Mouse (Mus musculus) CH12.LX (cell line): Measurements from ENCODE around the gene Xrcc6. TPM values are rescaled to one million over a fixed set of nuclear protein-coding genes. Genes with fewer than 3 reads are reported as not detected.

Source experiments
- DNase-seq: peaks from one replicate; pipeline ENCODE4 v3.0.0-alpha.2; 2013; ENCODE audit errors: extremely low read depth
- H3K27ac ChIP-seq: 2 replicates; pipeline ENCODE4 v1.5.1; 2012; ENCODE audit warnings: low read depth, mild to moderate bottlenecking, control low read depth, moderate library complexity; ENCODE audit not compliant: insufficient read depth
- H3K27me3 ChIP-seq: replicated peaks from 2 replicates; pipeline ENCODE3; 2012; ENCODE audit warnings: inconsistent platforms
- H3K36me3 ChIP-seq, 2 experiments: replicated peaks in 1 of 2; 2 replicates each; pipeline versions ENCODE3 to v1.6.1; 2012; ENCODE audit warnings: inconsistent platforms in 1 of 2, low read length in 1 of 2, mild to moderate bottlenecking in 1 of 2, mixed read lengths in 1 of 2, moderate library complexity in 1 of 2; ENCODE audit not compliant: control insufficient read depth in 1 of 2, insufficient read depth in 1 of 2
- H3K4me1 ChIP-seq, 2 experiments: 2 replicates each; pipeline ENCODE4 v1.6.1; 2012; ENCODE audit warnings: inconsistent platforms in 1 of 2, moderate library complexity in 1 of 2; ENCODE audit not compliant: insufficient read depth in 2 of 2, control insufficient read depth in 1 of 2
- H3K4me2 ChIP-seq: 2 replicates; pipeline ENCODE4 v1.6.1; 2012; ENCODE audit warnings: low read depth, mild to moderate bottlenecking, control low read depth; ENCODE audit not compliant: poor library complexity, insufficient read depth, severe bottlenecking
- H3K4me3 ChIP-seq, 3 experiments: fragments of 150-350 bp in 1 of 3; sonication (generic) in 1 of 3; replicated peaks in 1 of 3; 2 replicates each; pipeline versions ENCODE3 to v1.5.1; 2011 to 2012; ENCODE audit warnings: low read depth in 2 of 3, low read length in 2 of 3, mild to moderate bottlenecking in 2 of 3, moderate library complexity in 2 of 3, control low read depth in 1 of 3, improper control_type of control experiment in 1 of 3, inconsistent platforms in 1 of 3, mixed read lengths in 1 of 3; ENCODE audit not compliant: poor library complexity in 1 of 3
- H3K79me2 ChIP-seq: replicated peaks from 2 replicates; pipeline ENCODE4 v1.6.1; 2012; ENCODE audit warnings: mild to moderate bottlenecking, moderate library complexity; ENCODE audit not compliant: control insufficient read depth, poor library complexity, insufficient read depth, severe bottlenecking; ENCODE audit errors: extremely low read depth
- H3K9ac ChIP-seq: 2 replicates; pipeline ENCODE4 v1.6.1; 2012; ENCODE audit warnings: low read depth, mild to moderate bottlenecking, control low read depth, moderate library complexity; ENCODE audit not compliant: insufficient read depth
- H3K9me3 ChIP-seq: replicated peaks from 2 replicates; pipeline ENCODE3; 2012; ENCODE audit warnings: low read length, inconsistent platforms, mixed read lengths
- BHLHE40 ChIP-seq: IDR thresholded peaks from 2 replicates; pipeline ENCODE4 v1.6.1; 2011; ENCODE audit warnings: mild to moderate bottlenecking, low read depth, low read length, improper control_type of control experiment
- CHD1 ChIP-seq: IDR thresholded peaks from 2 replicates; pipeline ENCODE4 v1.6.1; 2012; ENCODE audit warnings: low read depth, low read length, improper control_type of control experiment, inconsistent platforms
- CTCF ChIP-seq, 2 experiments: IDR thresholded peaks in 1 of 2; conservative IDR thresholded peaks in 1 of 2; 2 replicates each; pipeline ENCODE4 v1.5.1; 2011 to 2012; ENCODE audit warnings: low read depth in 2 of 2, low read length in 2 of 2, improper control_type of control experiment in 1 of 2, inconsistent platforms in 1 of 2, mild to moderate bottlenecking in 1 of 2, moderate library complexity in 1 of 2
- E2F4 ChIP-seq: IDR thresholded peaks from 2 replicates; pipeline ENCODE4 v1.6.1; 2011; ENCODE audit warnings: low read depth, low read length, improper control_type of control experiment; ENCODE audit not compliant: insufficient replicate concordance
- ELF1 ChIP-seq: IDR thresholded peaks from 2 replicates; pipeline ENCODE4 v1.6.1; 2014; ENCODE audit warnings: low read depth, mild to moderate bottlenecking, inconsistent platforms, low read length, improper control_type of control experiment
- EP300 ChIP-seq: IDR thresholded peaks from 2 replicates; pipeline ENCODE4 v1.6.1; 2011; ENCODE audit warnings: low read length, improper control_type of control experiment
- HCFC1 ChIP-seq: IDR thresholded peaks from 2 replicates; pipeline ENCODE4 v1.6.1; 2012; ENCODE audit warnings: low read depth, mild to moderate bottlenecking, inconsistent platforms, low read length, improper control_type of control experiment
- IRF4 ChIP-seq: IDR thresholded peaks from 2 replicates; pipeline ENCODE4 v1.6.1; 2014; ENCODE audit warnings: low read depth, mild to moderate bottlenecking, inconsistent platforms, low read length, improper control_type of control experiment
- JUND ChIP-seq: conservative IDR thresholded peaks from 2 replicates; pipeline ENCODE4 v1.6.1; 2011; ENCODE audit warnings: low read depth, low read length, improper control_type of control experiment
- KAT2A ChIP-seq: IDR thresholded peaks from 2 replicates; pipeline ENCODE4 v1.6.1; 2012; ENCODE audit warnings: low read length, improper control_type of control experiment, inconsistent platforms; ENCODE audit not compliant: insufficient replicate concordance
- MAZ ChIP-seq: IDR thresholded peaks from 2 replicates; pipeline ENCODE4 v1.6.1; 2012; ENCODE audit warnings: low read depth, mild to moderate bottlenecking, inconsistent platforms, low read length, improper control_type of control experiment, moderate library complexity
- PAX5 ChIP-seq: IDR thresholded peaks from 2 replicates; pipeline ENCODE4 v1.6.1; 2012; ENCODE audit warnings: low read length, inconsistent platforms, mixed read lengths
- POLR2AphosphoS2 ChIP-seq: IDR thresholded peaks from 2 replicates; pipeline ENCODE4 v1.6.1; 2011; ENCODE audit warnings: low read depth, low read length, improper control_type of control experiment
- RAD21 ChIP-seq: IDR thresholded peaks from 2 replicates; pipeline ENCODE4 v1.6.1; 2011; ENCODE audit warnings: low read depth, mild to moderate bottlenecking, low read length, improper control_type of control experiment, moderate library complexity
- SIN3A ChIP-seq: IDR thresholded peaks from 2 replicates; pipeline ENCODE4 v1.6.1; 2012; ENCODE audit warnings: low read length, improper control_type of control experiment, inconsistent platforms
- SMC3 ChIP-seq: IDR thresholded peaks from 2 replicates; pipeline ENCODE4 v1.6.1; 2011; ENCODE audit warnings: low read depth, low read length, improper control_type of control experiment
- TCF12 ChIP-seq: IDR thresholded peaks from 2 replicates; pipeline ENCODE4 v1.6.1; 2014; ENCODE audit warnings: low read depth, mild to moderate bottlenecking, inconsistent platforms, low read length, improper control_type of control experiment
- UBTF ChIP-seq: IDR thresholded peaks from 2 replicates; pipeline ENCODE4 v1.6.1; 2012; ENCODE audit warnings: low read depth, mild to moderate bottlenecking, inconsistent platforms, low read length, improper control_type of control experiment, moderate library complexity
- USF1 ChIP-seq: IDR thresholded peaks from 2 replicates; pipeline ENCODE4 v1.6.1; 2014; ENCODE audit warnings: low read depth, mild to moderate bottlenecking, inconsistent platforms, low read length, improper control_type of control experiment
- USF2 ChIP-seq: conservative IDR thresholded peaks from 2 replicates; pipeline ENCODE4 v1.6.1; 2011; ENCODE audit warnings: low read depth, low read length, improper control_type of control experiment
- ZC3H11A ChIP-seq: IDR thresholded peaks from 2 replicates; pipeline ENCODE4 v1.6.1; 2012; ENCODE audit warnings: low read depth, mild to moderate bottlenecking, inconsistent platforms, low read length, improper control_type of control experiment
- ZNF384 ChIP-seq: IDR thresholded peaks from 2 replicates; pipeline ENCODE4 v1.6.1; 2012; ENCODE audit warnings: low read depth, low read length, improper control_type of control experiment, inconsistent platforms
- dilution Hi-C: fragments of 300-500 bp; cut with MboI; formaldehyde crosslinking; loops from 2 replicates; pipeline ENCODE4 v1.14.3; 2020; ENCODE audit warnings: low sequenced_read_pairs; ENCODE audit not compliant: extremely low pct_unique_long_range_greater_than_20kb, extremely low pct_ligation_motif_present
- in situ Hi-C: fragments of 300-500 bp; cut with MboI; formaldehyde crosslinking; loops from 3 replicates; pipeline ENCODE4 v1.14.3; 2019; ENCODE audit warnings: low sequenced_read_pairs, low pct_ligation_motif_present, low pct_unique_long_range_greater_than_20kb, mixed read lengths
- polyA plus RNA-seq: library from polyadenylated mRNA; unstranded; fragments of >175 nt; gene quantifications from 2 replicates; pipeline ENCODE4 v1.2.1, GENCODE M21; 2012; ENCODE audit warnings: low read depth; ENCODE audit not compliant: insufficient read length
- total RNA-seq, 2 experiments: library from RNA; depleted of rRNA; stranded (reverse); fragments of 300-350 nt in 1 of 2; fragments of >200 nt in 1 of 2; gene quantifications; 2 replicates each; pipeline ENCODE4 v1.2.3; 2012 to 2014

Xrcc6 gene
- total and polyA plus RNA-seq, 3 experiments, result 67.3 to 83.5 (median 80.8) TPM

- no peak for TF ChIP-seq ZNF384
- TF ChIP-seq SMC3, result no peak
- TF ChIP-seq USF1, result no peak
- no peak for TF ChIP-seq RAD21
- TF ChIP-seq PAX5, result no peak
- TF ChIP-seq SIN3A, result no peak
- no peak for TF ChIP-seq USF2
- Histone ChIP-seq H3K36me3 (no peaks in the 10 kb centered on the region), H3K4me2 (no peak overlapping the region), H3K4me1 (peaks cover 14 to 54% of the 10 kb centered on the region in 2 experiments), H3K9ac (no peak overlapping the region), H3K9me3 (no peaks in the 10 kb centered on the region), H3K79me2 (no peaks in the 10 kb centered on the region), H3K27me3 (no peaks in the 10 kb centered on the region), H3K4me3 (no peak overlapping the region), H3K27ac (no peak overlapping the region)
- in situ Hi-C loops, result no loop called here
- DNase-seq, result no peak
- dilution Hi-C loops, result no loop called here
These were observed 48.4 kb upstream of the Xrcc6 start for GRCm38 (mm10) chr15:81939157-81939715.

- Histone ChIP-seq H3K27ac (no peak overlapping the region), H3K36me3 (no peaks in the 10 kb centered on the region), H3K9ac (no peak overlapping the region), H3K4me1 (peaks cover 12 to 49% of the 10 kb centered on the region in 2 experiments), H3K4me2 (no peak overlapping the region), H3K27me3 (no peaks in the 10 kb centered on the region), H3K79me2 (no peaks in the 10 kb centered on the region), H3K9me3 (no peaks in the 10 kb centered on the region), H3K4me3 (no peak overlapping the region)
- dilution Hi-C loops (no loop called here), in situ Hi-C loops (no loop called here)
- DNase-seq, result no peak
- no peak for TF ChIP-seq POLR2AphosphoS2
- no peak for TF ChIP-seq JUND
- no peak for TF ChIP-seq ELF1
- TF ChIP-seq IRF4, result no peak
- TF ChIP-seq HCFC1, result no peak
- TF ChIP-seq TCF12, result no peak
- TF ChIP-seq UBTF, result no peak
- no peak for TF ChIP-seq EP300
- no peak for TF ChIP-seq USF2
- TF ChIP-seq CHD1, result no peak
- TF ChIP-seq MAZ, result no peak
- TF ChIP-seq KAT2A, result no peak
- TF ChIP-seq E2F4, result no peak
- TF ChIP-seq ZC3H11A, result no peak
- TF ChIP-seq SMC3, result no peak
- no peak for TF ChIP-seq PAX5
- no peak for TF ChIP-seq BHLHE40
- no peak for TF ChIP-seq CTCF (conservative IDR thresholded peaks at IDR 0.05 in 1 of 2, IDR thresholded peaks at IDR 0.05 in 1 of 2; ENCODE audit: low read depth in 2 of 2, low read length in 2 of 2)
- TF ChIP-seq RAD21, result no peak
These were observed 47.9 kb upstream of the Xrcc6 start for GRCm38 (mm10) chr15:81939774-81940173.
